Mouse (Mus musculus) limb, embryonic 11.5 days (tissue): ENCODE results near the gene Pcbp2. TPM values are rescaled to one million over a fixed set of nuclear protein-coding genes. Genes with fewer than 3 reads are reported as not detected.

Source experiments
- ATAC-seq: fragments of 200-750 bp; cut with Nextera tagmentation; 2 replicates; pipeline ENCODE4 v1.8.0; 2017; ENCODE audit warnings: low read depth; ENCODE audit not compliant: insufficient number of reproducible peaks, low FRiP score, low TSS enrichment
- DNase-seq: peaks from one replicate; pipeline ENCODE4 v3.0.0-alpha.2; 2015; ENCODE audit warnings: low spot score
- H3K27ac ChIP-seq: fragments of 300-500 bp; sonication (generic); replicated peaks from 2 replicates; pipeline ENCODE4 v1.5.1; 2014; ENCODE audit warnings: low read depth, mild to moderate bottlenecking, low read length
- H3K27me3 ChIP-seq: fragments of 300-500 bp; sonication (generic); 2 replicates; pipeline ENCODE4 v1.6.1; 2014; ENCODE audit warnings: mild to moderate bottlenecking, low read length, mixed read lengths; ENCODE audit not compliant: control insufficient read depth, insufficient read depth
- H3K36me3 ChIP-seq: fragments of 300-500 bp; sonication (generic); 2 replicates; pipeline ENCODE4 v1.6.1; 2014; ENCODE audit warnings: mild to moderate bottlenecking, low read length, moderate library complexity, mixed read lengths; ENCODE audit not compliant: control insufficient read depth, insufficient read depth
- H3K4me1 ChIP-seq: fragments of 300-500 bp; sonication (generic); 2 replicates; pipeline ENCODE4 v1.6.1; 2014; ENCODE audit warnings: low read length, mixed read lengths; ENCODE audit not compliant: control insufficient read depth, insufficient read depth
- H3K4me2 ChIP-seq: fragments of 300-500 bp; sonication (generic); 2 replicates; pipeline ENCODE4 v1.6.1; 2014; ENCODE audit warnings: low read depth, mild to moderate bottlenecking, moderate library complexity; ENCODE audit not compliant: severe bottlenecking
- H3K4me3 ChIP-seq: fragments of 300-500 bp; sonication (generic); 2 replicates; pipeline ENCODE4 v1.5.1; 2014; ENCODE audit warnings: low read depth, low read length
- H3K9ac ChIP-seq: fragments of 300-500 bp; sonication (generic); 2 replicates; pipeline ENCODE4 v1.6.1; 2014; ENCODE audit warnings: mild to moderate bottlenecking, low read length
- H3K9me3 ChIP-seq: fragments of 300-500 bp; sonication (generic); 2 replicates; pipeline ENCODE4 v1.6.1; 2016; ENCODE audit warnings: low read length; ENCODE audit not compliant: control insufficient read depth
- WGBS: fragments of 180-500 bp; shearing (Covaris S2); extraction: QIAGEN DNeasy Blood & Tissue Kit; methylation state at CpG from one replicate; pipeline ENCODE4 v1.1.7; 2014; 5-methylcytosine and 5-hydroxymethylcytosine counted together
- polyA plus RNA-seq: library from polyadenylated mRNA; unstranded; fragments of >200 nt; fragmentation: Nextera tagmentation; extraction: Ambion mirVana; gene quantifications from 2 replicates; pipeline ENCODE4 v1.2.1, GENCODE M21; 2014

Gene Pcbp2
- polyA plus RNA-seq, 1 experiment from 2014 or later = 287 TPM

GRCm38 (mm10) chr15:102517976-102518858 is 47.9 kb downstream of the Pcbp2 start, which contains the start of gene Tarbp2:
TSS of gene Tarbp2 (plus strand) at chr15:102518192.
- under 1% methylated on average over 60 of the region's 60 CpGs for WGBS
- Histone ChIP-seq H3K9ac (peak within 1 kb of the TSS; percentile 85), H3K27ac (peak within 1 kb of the TSS; percentile 97), H3K4me2 (peak within 1 kb of the TSS; percentile 63), H3K4me3 (peak within 1 kb of the TSS; percentile 66), H3K9me3 (no peaks in the 10 kb centered on the region), H3K36me3 (peaks cover 11% of the 10 kb centered on the region), H3K4me1 (peaks cover 3% of the 10 kb centered on the region; the same call in 1 of the 2 replicates), H3K27me3 (no peaks in the 10 kb centered on the region)
- ATAC-seq (peak; percentile 89), DNase-seq (peak; percentile 99)

DNA sequence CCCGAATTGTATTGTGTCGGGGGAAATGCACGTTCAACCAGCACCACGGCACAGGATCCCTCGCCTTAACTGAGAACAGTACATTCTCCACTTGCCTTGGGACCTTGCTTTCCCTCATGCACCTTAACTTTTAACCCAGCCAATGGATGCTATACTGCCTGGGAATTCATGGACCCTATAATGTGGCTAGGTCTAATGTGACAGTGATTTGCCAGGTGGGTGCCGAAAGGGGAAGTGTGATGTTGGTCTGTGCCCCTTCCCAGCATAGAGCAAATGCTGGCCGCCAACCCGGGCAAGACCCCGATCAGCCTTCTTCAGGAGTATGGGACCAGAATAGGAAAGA is 48.5 kb downstream of the Pcbp2 start:
- DNase-seq = no peak
- ATAC-seq = no peak
- Histone ChIP-seq H3K27me3 (no peaks in the 10 kb centered on the region), H3K4me1 (peaks cover 3% of the 10 kb centered on the region; the same call in 1 of the 2 replicates), H3K9me3 (no peaks in the 10 kb centered on the region), H3K27ac (peak overlapping the region; percentile 97), H3K9ac (peak overlapping the region; percentile 85), H3K4me2 (peak overlapping the region; percentile 63), H3K4me3 (peak overlapping the region; percentile 66), H3K36me3 (peaks cover 11% of the 10 kb centered on the region)
- WGBS = 21% methylated on average over 9 of the region's 9 CpGs

DNA sequence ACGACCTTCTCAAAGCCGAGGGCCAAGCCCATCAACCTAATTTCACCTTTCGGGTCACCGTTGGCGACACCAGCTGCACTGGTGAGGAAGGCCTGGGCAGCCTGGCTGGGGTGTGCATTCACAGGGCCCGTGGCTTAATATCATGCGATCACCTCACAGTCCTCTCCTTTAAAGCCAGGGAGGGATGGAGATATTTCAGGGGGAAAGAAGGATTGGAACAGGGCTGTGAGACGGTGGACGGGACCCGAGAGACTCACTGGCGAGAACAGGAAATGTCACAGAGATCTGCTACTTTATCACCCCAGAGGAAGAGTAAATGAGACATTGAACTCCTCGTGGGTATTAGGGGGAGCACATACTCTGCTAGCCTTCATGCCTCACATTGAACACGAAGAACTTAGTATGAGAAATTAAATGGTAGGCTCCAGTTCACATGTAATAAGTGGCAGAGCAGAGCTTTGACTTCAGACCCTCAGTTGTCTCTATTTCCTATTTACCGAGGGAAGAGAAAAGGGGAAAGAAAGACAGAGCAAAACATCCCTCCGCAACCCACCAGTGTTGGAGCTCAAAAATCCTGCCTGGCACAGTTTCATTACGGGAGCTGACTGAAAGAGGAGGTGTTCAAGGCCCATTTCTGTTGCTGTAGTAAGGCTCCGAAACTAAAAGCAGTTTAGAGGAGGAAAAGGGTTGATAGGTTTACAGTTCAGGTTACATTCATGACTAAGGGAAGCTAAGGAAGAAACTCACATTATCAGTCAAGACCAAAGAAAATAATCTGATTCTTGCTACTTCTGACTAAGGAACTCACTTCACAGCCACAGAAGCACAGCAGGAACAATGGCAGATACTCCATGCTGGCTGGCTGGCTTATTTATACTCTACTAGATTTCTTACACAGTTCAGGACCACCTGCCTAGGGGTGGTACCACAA is 49.1 kb downstream of the Pcbp2 start:
- H3K9me3 ChIP-seq = no peaks in the 10 kb centered on the region
- H3K4me2 ChIP-seq = peak overlapping the region; percentile 63
- no peak for DNase-seq
- no peaks in the 10 kb centered on the region for H3K27me3 ChIP-seq
- H3K4me3 ChIP-seq = peak overlapping the region; percentile 66
- no peak for ATAC-seq
- WGBS = 71% methylated on average over 16 of the region's 17 CpGs
- H3K27ac ChIP-seq = peak overlapping the region; percentile 97; the same call in 1 of the 2 replicates
- peaks cover 14% of the 10 kb centered on the region for H3K36me3 ChIP-seq
- peaks cover 3% of the 10 kb centered on the region; the same call in 1 of the 2 replicates for H3K4me1 ChIP-seq
- peak overlapping the region; percentile 85 for H3K9ac ChIP-seq

DNA sequence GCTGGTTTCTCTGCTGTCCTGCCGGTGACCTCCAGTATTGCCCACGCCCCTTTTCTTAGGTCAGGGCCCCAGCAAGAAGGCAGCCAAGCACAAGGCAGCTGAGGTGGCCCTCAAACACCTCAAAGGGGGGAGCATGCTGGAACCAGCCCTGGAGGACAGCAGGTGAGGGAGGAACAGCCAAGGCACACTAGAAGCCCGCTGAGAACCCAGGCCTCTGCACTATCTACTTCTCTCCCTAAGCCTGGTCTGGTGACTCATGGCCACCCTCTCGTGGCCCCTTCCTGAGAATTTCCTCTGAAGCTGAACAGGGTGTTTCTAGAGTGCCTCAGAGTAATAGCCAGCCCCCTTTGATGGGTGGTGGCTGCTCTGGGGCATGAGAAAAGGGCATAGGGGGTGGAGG is 50.1 kb downstream of the Pcbp2 start:
- no peak overlapping the region for H3K4me3 ChIP-seq
- no peak for ATAC-seq
- WGBS = 82% methylated on average over 4 of the region's 4 CpGs

GRCm38 (mm10) chr15:102521480-102521879 is 51.1 kb downstream of the Pcbp2 start:
- no peak for ATAC-seq

More for the DNA sequence above, 50.1 kb downstream of the Pcbp2 start:
- no peaks in the 10 kb centered on the region for H3K9me3 ChIP-seq
- no peak for DNase-seq
- no peaks in the 10 kb centered on the region for H3K27me3 ChIP-seq
- H3K9ac ChIP-seq = no peak overlapping the region
- H3K27ac ChIP-seq = no peak overlapping the region
- H3K4me1 ChIP-seq = peaks cover 3% of the 10 kb centered on the region; the same call in 1 of the 2 replicates
- H3K36me3 ChIP-seq = peaks cover 14% of the 10 kb centered on the region
- H3K4me2 ChIP-seq = no peak overlapping the region

GRCm38 (mm10) chr15:102524892-102525485 is 54.6 kb downstream of the Pcbp2 start, which contains the start of gene Npff:
TSS of gene Npff (minus strand) at chr15:102524942.
- no peaks in the 10 kb centered on the region for H3K4me1 ChIP-seq
- H3K9me3 ChIP-seq = no peaks in the 10 kb centered on the region
- no peak within 1 kb of the TSS for H3K27ac ChIP-seq
- ATAC-seq (no peak), DNase-seq (peak; percentile 89)
- no peak within 1 kb of the TSS for H3K4me3 ChIP-seq
- peaks cover 22% of the 10 kb centered on the region for H3K36me3 ChIP-seq
- no peaks in the 10 kb centered on the region for H3K27me3 ChIP-seq
- H3K4me2 ChIP-seq = no peak within 1 kb of the TSS
- peak within 1 kb of the TSS; percentile 18; the same call in 1 of the 2 replicates for H3K9ac ChIP-seq
- WGBS = 8% methylated on average over 3 of the region's 3 CpGs

More at GRCm38 (mm10) chr15:102521480-102521879, 51.1 kb downstream of the Pcbp2 start:
- no peaks in the 10 kb centered on the region for H3K27me3 ChIP-seq
- peaks cover 14% of the 10 kb centered on the region for H3K36me3 ChIP-seq
- no peak overlapping the region for H3K9ac ChIP-seq
- no peak overlapping the region for H3K4me2 ChIP-seq
- H3K27ac ChIP-seq = no peak overlapping the region
- no peaks in the 10 kb centered on the region for H3K9me3 ChIP-seq
- 89% methylated on average over 4 of the region's 4 CpGs for WGBS
- no peak for DNase-seq
- no peak overlapping the region for H3K4me3 ChIP-seq
- 0 out of 2 replicates have a peak, but pooled peaks cover 3% of the 10 kb centered on the region for H3K4me1 ChIP-seq

GRCm38 (mm10) chr15:102526111-102527002 is 56.0 kb downstream of the Pcbp2 start:
- H3K36me3 ChIP-seq = peaks cover 22% of the 10 kb centered on the region
- no peak overlapping the region for H3K27ac ChIP-seq
- H3K9me3 ChIP-seq = no peaks in the 10 kb centered on the region
- H3K4me3 ChIP-seq = no peak overlapping the region
- H3K4me1 ChIP-seq = no peaks in the 10 kb centered on the region
- H3K4me2 ChIP-seq = no peak overlapping the region
- H3K27me3 ChIP-seq = no peaks in the 10 kb centered on the region
- WGBS = 83% methylated on average over 6 of the region's 6 CpGs
- ATAC-seq (no peak), DNase-seq (no peak)
- H3K9ac ChIP-seq = no peak overlapping the region
